Mouse (Mus musculus): ENCODE data around the gene Aqp1. TPM values are rescaled to one million over a fixed set of nuclear protein-coding genes. Genes with fewer than 3 reads are reported as not detected.

Gene Aqp1
- polyA plus RNA-seq, 1 experiment from 2014 or later = 1.3 TPM

DNA sequence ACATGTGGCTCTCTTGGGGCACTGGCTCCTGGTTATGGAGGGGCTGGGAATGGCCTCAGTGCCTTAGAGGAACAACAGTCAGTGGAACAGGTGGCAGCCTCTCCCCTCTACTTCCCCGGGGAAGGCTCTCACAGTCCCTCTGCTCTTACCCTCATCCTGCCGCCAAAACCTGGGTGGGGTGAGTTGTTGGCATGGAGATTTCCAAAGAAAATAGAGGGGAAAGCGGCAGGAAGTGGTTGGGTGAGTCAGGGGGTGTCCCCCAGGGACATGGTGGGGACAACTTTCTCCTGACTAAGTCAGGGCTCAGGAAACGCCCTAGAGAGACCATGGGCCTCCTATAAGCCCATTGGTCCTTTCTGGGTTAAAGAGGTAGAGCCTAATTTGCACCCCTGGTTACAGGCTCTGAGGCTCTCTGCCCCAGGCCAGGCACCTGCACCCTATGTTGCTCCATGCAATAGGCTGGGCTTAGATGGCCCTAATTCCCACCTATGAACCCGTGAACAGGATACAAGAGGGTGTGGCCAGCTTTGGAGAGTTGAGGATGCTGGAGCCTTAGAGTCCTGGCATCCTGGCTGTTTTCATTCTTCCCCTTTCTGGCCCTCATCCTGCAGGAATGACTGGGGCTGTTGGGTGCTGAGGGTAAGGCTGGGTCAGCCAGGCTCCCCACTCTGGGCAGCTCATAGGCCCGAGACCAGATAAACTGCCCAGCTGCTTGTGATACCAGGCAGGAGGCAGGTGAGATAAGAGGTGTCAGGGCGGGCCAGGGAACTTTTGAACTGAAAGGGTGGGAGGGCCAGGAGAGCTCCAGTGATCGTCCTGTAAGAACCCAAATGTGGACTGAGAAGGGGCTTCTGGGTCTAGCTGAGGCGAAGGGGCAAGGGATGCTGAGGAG, 2.9 kb downstream of the Aqp1 start:
- DNase-seq (no peak), ATAC-seq (ENCODE audit: low FRiP score, low TSS enrichment) (no peak)
- no peak overlapping the region for H3K27ac ChIP-seq (replicated peaks; ENCODE audit: low read depth, low read length)
- no peak overlapping the region for H3K4me2 ChIP-seq (ENCODE audit: low read length)
- H3K4me3 ChIP-seq (replicated peaks; ENCODE audit: low read depth, low read length) = no peak overlapping the region
- H3K27me3 ChIP-seq (ENCODE audit: control insufficient read depth, insufficient read depth, low read length) = no peaks in the 10 kb centered on the region
- 0 out of 2 replicates have a peak, but pooled peaks cover 4% of the 10 kb centered on the region for H3K4me1 ChIP-seq (ENCODE audit: control insufficient read depth, insufficient read depth, low read length)
- H3K9ac ChIP-seq (replicated peaks; ENCODE audit: low read length) = no peak overlapping the region
- H3K36me3 ChIP-seq (ENCODE audit: control insufficient read depth, insufficient read depth, low read length) = no peaks in the 10 kb centered on the region
- H3K9me3 ChIP-seq (ENCODE audit: control insufficient read depth, low read length) = no peaks in the 10 kb centered on the region
- WGBS = 80% methylated on average over 9 of the region's 9 CpGs

DNA sequence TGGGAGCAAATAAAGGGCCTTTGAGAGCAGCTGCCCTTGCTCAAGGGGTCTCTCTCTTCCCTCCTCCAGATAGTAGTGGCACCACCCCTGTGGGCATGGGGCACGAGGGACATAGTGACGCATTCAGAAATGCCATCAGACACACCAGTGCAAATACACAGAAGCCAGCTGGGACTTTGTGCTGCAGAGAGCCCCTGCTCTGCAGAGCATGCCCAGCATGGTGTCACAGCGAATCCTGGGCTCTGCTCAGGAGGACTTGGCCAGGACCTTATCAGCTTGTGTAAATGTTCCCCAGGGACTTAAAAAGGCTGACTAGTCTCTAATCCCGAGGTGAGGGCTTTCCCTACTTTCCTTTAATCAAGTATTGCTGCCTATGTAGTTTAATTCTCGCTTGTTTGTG, 5.5 kb downstream of the Aqp1 start:
- no peak overlapping the region for H3K9ac ChIP-seq (replicated peaks; ENCODE audit: low read length)
- no peaks in the 10 kb centered on the region for H3K9me3 ChIP-seq (ENCODE audit: control insufficient read depth, low read length)
- no peaks in the 10 kb centered on the region for H3K36me3 ChIP-seq (ENCODE audit: control insufficient read depth, insufficient read depth, low read length)
- no peak overlapping the region for H3K27ac ChIP-seq (replicated peaks; ENCODE audit: low read depth, low read length)
- H3K4me2 ChIP-seq (ENCODE audit: low read length) = no peak overlapping the region
- DNase-seq = peak; percentile 31
- H3K4me1 ChIP-seq (ENCODE audit: control insufficient read depth, insufficient read depth, low read length) = no peaks in the 10 kb centered on the region
- no peak for ATAC-seq (ENCODE audit: low FRiP score, low TSS enrichment)
- no peak overlapping the region for H3K4me3 ChIP-seq (replicated peaks; ENCODE audit: low read depth, low read length)
- no peaks in the 10 kb centered on the region for H3K27me3 ChIP-seq (ENCODE audit: control insufficient read depth, insufficient read depth, low read length)
- WGBS = 35% methylated on average over 5 of the region's 5 CpGs

DNA sequence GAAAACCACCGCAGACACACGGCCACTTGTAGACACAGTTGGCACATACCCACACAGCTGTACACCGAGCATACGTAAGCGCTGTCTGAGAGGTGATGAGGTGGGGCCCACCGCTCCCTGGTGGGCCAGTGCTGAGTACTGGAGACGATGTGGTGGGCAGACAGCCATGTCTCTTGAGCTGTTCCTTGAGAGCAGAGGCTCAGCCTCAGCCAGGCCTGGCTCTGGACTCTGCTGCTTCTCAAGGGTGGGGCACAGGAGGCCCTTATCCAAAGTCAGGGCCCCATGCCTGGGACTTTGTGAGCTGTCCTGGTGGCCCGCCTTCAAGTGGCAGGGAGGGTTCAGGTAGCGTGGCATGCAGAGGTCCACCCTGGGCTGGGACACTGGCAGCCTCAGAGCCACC, 6.1 kb downstream of the Aqp1 start:
- Histone ChIP-seq H3K9ac (replicated peaks; ENCODE audit: low read length) (no peak overlapping the region), H3K9me3 (ENCODE audit: control insufficient read depth, low read length) (no peaks in the 10 kb centered on the region), H3K27ac (replicated peaks; ENCODE audit: low read depth, low read length) (no peak overlapping the region), H3K36me3 (ENCODE audit: control insufficient read depth, insufficient read depth, low read length) (no peaks in the 10 kb centered on the region), H3K4me1 (ENCODE audit: control insufficient read depth, insufficient read depth, low read length) (no peaks in the 10 kb centered on the region), H3K4me3 (replicated peaks; ENCODE audit: low read depth, low read length) (no peak overlapping the region), H3K27me3 (ENCODE audit: control insufficient read depth, insufficient read depth, low read length) (no peaks in the 10 kb centered on the region), H3K4me2 (ENCODE audit: low read length) (no peak overlapping the region)
- ATAC-seq (ENCODE audit: low FRiP score, low TSS enrichment) (no peak), DNase-seq (no peak)
- WGBS = 80% methylated on average over 9 of the region's 9 CpGs

DNA sequence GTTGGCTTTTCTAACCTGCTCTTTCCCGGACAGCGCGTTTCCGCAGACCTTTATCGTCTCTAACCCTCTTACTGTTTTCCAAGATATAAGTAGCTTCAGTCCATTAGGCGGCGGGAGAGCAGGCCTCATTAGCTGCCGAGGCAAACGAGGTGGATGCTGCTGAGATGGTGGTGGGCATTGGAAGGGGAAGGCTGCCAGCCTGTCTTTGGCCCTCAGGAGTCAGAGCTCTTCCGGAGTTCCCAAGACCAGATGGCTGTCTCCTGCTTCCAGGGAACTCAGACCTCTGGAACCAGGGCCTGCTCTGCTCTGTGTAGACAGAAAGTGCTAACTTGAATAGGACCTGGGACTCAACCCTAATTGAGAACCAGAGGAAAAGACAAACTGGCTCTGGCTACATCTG, 7.2 kb downstream of the Aqp1 start:
- H3K36me3 ChIP-seq (ENCODE audit: control insufficient read depth, insufficient read depth, low read length) = no peaks in the 10 kb centered on the region
- H3K27me3 ChIP-seq (ENCODE audit: control insufficient read depth, insufficient read depth, low read length) = no peaks in the 10 kb centered on the region
- no peak for ATAC-seq (ENCODE audit: low FRiP score, low TSS enrichment)
- no peaks in the 10 kb centered on the region for H3K9me3 ChIP-seq (ENCODE audit: control insufficient read depth, low read length)
- H3K9ac ChIP-seq (replicated peaks; ENCODE audit: low read length) = no peak overlapping the region
- H3K4me1 ChIP-seq (ENCODE audit: control insufficient read depth, insufficient read depth, low read length) = no peaks in the 10 kb centered on the region
- H3K27ac ChIP-seq (replicated peaks; ENCODE audit: low read depth, low read length) = no peak overlapping the region
- H3K4me3 ChIP-seq (replicated peaks; ENCODE audit: low read depth, low read length) = no peak overlapping the region
- DNase-seq = no peak
- whole genome bisulfite sequencing = 95% methylated on average over 10 of the region's 10 CpGs
- no peak overlapping the region for H3K4me2 ChIP-seq (ENCODE audit: low read length)

DNA sequence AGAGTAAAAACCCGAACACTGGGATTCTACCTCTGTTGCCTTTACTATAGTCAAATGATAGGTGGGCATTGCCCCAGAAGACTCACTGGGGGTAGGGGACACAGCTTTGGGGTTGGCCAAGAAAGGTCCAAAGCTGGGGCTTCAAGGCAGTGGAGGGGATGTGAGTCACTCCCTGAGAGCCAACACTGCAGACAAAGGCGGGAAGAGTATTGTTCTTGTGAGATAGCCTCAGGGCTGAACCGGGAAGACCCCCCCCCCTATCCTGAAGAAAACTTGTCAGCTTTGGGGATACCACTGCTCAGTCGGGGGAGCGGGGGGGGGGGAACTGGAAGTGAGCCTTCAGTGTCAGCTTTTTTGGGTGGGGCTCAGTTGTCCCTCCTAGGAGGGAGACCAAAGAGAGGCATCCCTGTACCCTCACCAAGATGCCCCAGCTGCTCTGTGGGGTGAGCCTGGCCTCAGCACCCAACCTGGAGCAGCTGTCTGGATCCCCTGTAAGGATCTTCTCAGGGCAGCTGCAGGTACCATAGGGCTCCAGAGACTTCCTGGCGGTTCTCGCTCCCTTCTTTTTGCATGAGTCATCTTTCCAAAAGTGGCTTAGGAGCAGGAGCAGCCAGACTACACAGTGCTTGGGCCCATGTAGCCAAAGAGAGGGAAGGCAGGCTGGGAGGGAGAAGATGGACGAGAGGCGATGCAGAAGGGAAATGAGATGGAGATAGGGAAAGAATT, 8.2 kb downstream of the Aqp1 start:
- Histone ChIP-seq H3K36me3 (ENCODE audit: control insufficient read depth, insufficient read depth, low read length) (no peaks in the 10 kb centered on the region), H3K27me3 (ENCODE audit: control insufficient read depth, insufficient read depth, low read length) (no peaks in the 10 kb centered on the region), H3K9ac (replicated peaks; ENCODE audit: low read length) (no peak overlapping the region), H3K4me1 (ENCODE audit: control insufficient read depth, insufficient read depth, low read length) (no peaks in the 10 kb centered on the region), H3K27ac (replicated peaks; ENCODE audit: low read depth, low read length) (no peak overlapping the region), H3K4me3 (replicated peaks; ENCODE audit: low read depth, low read length) (no peak overlapping the region), H3K9me3 (ENCODE audit: control insufficient read depth, low read length) (no peaks in the 10 kb centered on the region), H3K4me2 (ENCODE audit: low read length) (no peak overlapping the region)
- no peak for ATAC-seq (ENCODE audit: low FRiP score, low TSS enrichment)
- no peak for DNase-seq
- 86% methylated on average over 9 of the region's 9 CpGs for WGBS

DNA sequence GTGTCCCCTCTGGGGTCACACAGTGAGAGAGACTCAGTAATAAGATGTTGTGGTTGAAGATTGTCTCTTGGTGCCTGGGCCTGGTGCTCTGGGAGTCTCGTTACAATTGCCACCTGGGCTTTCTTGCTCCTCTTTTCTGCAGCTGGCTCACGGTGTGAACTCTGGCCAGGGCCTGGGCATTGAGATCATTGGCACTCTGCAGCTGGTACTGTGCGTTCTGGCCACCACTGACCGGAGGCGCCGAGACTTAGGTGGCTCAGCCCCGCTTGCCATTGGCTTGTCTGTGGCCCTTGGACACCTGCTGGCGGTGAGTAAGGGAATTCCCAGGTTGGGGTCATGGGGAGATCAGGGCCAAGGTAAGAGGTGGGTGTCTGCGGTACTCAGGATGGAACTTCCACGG, 9.0 kb downstream of the Aqp1 start:
- 88% methylated on average over 10 of the region's 10 CpGs for WGBS
- Histone ChIP-seq H3K9me3 (ENCODE audit: control insufficient read depth, low read length) (no peaks in the 10 kb centered on the region), H3K27ac (replicated peaks; ENCODE audit: low read depth, low read length) (no peak overlapping the region), H3K9ac (replicated peaks; ENCODE audit: low read length) (no peak overlapping the region), H3K27me3 (ENCODE audit: control insufficient read depth, insufficient read depth, low read length) (no peaks in the 10 kb centered on the region), H3K4me1 (ENCODE audit: control insufficient read depth, insufficient read depth, low read length) (no peaks in the 10 kb centered on the region), H3K4me2 (ENCODE audit: low read length) (no peak overlapping the region), H3K4me3 (replicated peaks; ENCODE audit: low read depth, low read length) (no peak overlapping the region), H3K36me3 (ENCODE audit: control insufficient read depth, insufficient read depth, low read length) (no peaks in the 10 kb centered on the region)
- ATAC-seq (ENCODE audit: low FRiP score, low TSS enrichment) (no peak), DNase-seq (no peak)

DNA sequence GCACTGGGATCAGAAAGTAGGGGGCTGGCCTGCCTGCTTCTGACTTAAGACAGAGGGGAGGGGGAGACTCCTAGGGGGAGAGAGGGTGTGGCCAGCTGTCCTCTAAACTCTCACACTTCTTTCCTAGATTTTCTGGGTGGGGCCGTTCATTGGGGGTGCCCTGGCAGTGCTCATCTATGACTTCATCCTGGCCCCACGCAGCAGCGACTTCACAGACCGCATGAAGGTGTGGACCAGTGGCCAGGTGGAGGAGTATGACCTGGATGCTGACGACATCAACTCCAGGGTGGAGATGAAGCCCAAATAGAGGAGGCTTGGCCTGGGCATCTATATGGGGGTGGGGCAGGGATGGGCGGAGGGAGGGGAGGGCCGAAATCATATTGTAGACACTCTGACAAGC, 10.3 kb downstream of the Aqp1 start:
- H3K9ac ChIP-seq (replicated peaks; ENCODE audit: low read length) = no peak overlapping the region
- ATAC-seq (ENCODE audit: low FRiP score, low TSS enrichment) = 0 out of 2 replicates have a peak, but pooled peaks have one; percentile 28
- no peak overlapping the region for H3K27ac ChIP-seq (replicated peaks; ENCODE audit: low read depth, low read length)
- 88% methylated on average over 7 of the region's 7 CpGs for WGBS
- no peaks in the 10 kb centered on the region for H3K9me3 ChIP-seq (ENCODE audit: control insufficient read depth, low read length)
- no peak for DNase-seq
- no peaks in the 10 kb centered on the region for H3K4me1 ChIP-seq (ENCODE audit: control insufficient read depth, insufficient read depth, low read length)
- H3K4me3 ChIP-seq (replicated peaks; ENCODE audit: low read depth, low read length) = no peak overlapping the region
- no peak overlapping the region for H3K4me2 ChIP-seq (ENCODE audit: low read length)
- no peaks in the 10 kb centered on the region for H3K36me3 ChIP-seq (ENCODE audit: control insufficient read depth, insufficient read depth, low read length)
- H3K27me3 ChIP-seq (ENCODE audit: control insufficient read depth, insufficient read depth, low read length) = no peaks in the 10 kb centered on the region

DNA sequence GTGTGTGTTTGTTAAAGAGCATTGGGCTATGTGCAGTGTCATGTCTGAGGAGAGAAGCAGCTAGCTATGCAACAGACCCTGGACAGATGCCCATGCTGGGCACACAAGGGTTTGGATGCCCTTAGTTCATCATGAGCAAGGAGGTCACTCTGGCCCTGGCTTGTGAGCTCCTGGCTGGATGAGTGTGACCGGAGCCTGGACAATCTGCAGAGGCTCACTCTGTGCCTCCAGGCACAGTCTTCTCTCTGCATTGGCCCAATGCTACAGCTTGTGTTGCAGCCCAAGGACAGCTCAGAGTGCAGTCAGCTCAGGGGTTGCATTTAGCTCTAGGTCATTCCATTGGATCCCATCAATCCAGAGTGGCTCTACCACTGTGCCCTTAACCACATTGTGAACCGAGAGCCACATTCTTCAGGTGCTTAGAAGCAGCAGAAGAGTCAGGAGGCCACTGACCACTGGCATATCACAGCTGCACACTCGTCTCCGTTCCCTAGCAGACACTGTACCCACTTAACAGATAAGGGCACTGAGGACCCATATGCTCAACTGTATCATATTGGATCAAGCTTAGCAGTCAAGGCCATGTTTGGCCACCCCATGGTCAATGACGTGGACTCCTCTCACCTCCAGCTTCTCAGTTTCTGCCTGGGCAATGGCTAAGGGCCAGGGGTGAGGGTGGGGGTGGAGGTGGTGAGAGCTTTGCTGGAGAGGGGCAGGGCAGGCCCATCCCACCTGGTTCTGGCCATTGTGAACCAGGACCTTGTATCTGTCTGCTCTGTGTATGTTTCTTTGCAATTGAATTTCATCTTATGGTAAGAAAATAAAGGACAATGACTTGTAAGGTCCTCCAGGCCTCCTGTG, 11.7 kb downstream of the Aqp1 start:
- ATAC-seq (ENCODE audit: low FRiP score, low TSS enrichment) = no peak
- no peaks in the 10 kb centered on the region for H3K9me3 ChIP-seq (ENCODE audit: control insufficient read depth, low read length)
- H3K4me3 ChIP-seq (replicated peaks; ENCODE audit: low read depth, low read length) = no peak overlapping the region
- no peaks in the 10 kb centered on the region for H3K27me3 ChIP-seq (ENCODE audit: control insufficient read depth, insufficient read depth, low read length)
- 87% methylated on average over 5 of the region's 5 CpGs for WGBS
- H3K4me1 ChIP-seq (ENCODE audit: control insufficient read depth, insufficient read depth, low read length) = no peaks in the 10 kb centered on the region
- no peak for DNase-seq
- H3K27ac ChIP-seq (replicated peaks; ENCODE audit: low read depth, low read length) = no peak overlapping the region
- no peak overlapping the region for H3K9ac ChIP-seq (replicated peaks; ENCODE audit: low read length)
- no peaks in the 10 kb centered on the region for H3K36me3 ChIP-seq (ENCODE audit: control insufficient read depth, insufficient read depth, low read length)
- no peak overlapping the region for H3K4me2 ChIP-seq (ENCODE audit: low read length)
